Mouse (Mus musculus) right cerebral cortex, postnatal 10 days (tissue): ENCODE data around the gene Gm10961.

Source experiments
- DNase-seq, 2 experiments: peaks; one replicate each; pipeline ENCODE4 v3.0.0; 2021; ENCODE audit warnings: low spot score in 2 of 2

Gene Gm10961

GRCm38 (mm10) chr3:107630682-107631522 is at the start of gene Gm10961:
Gene Gm10961 (plus strand): TSS chr3:107631322.
- peak; percentile 64 to 68 for DNase-seq

GRCm38 (mm10) chr3:107582130-107582874 is 48.8 kb upstream of the Gm10961 start:
- no peak for DNase-seq

GRCm38 (mm10) chr3:107582875-107583767 is 48.0 kb upstream of the Gm10961 start:
- DNase-seq: no peak

- no peak for DNase-seq
Observed at GRCm38 (mm10) chr3:107583893-107584292, 47.2 kb upstream of the Gm10961 start.

GRCm38 (mm10) chr3:107586504-107586903 is 44.6 kb upstream of the Gm10961 start:
- no peak for DNase-seq

GRCm38 (mm10) chr3:107591612-107592011 is 39.5 kb upstream of the Gm10961 start:
- DNase-seq: no peak

- DNase-seq: no peak
Observed at GRCm38 (mm10) chr3:107593632-107594031, 37.5 kb upstream of the Gm10961 start.

GRCm38 (mm10) chr3:107594662-107595263 is 36.4 kb upstream of the Gm10961 start, which contains the start of gene Alx3:
Gene Alx3 (plus strand): TSS chr3:107595031.
- DNase-seq: no peak

GRCm38 (mm10) chr3:107595264-107595937 is 35.7 kb upstream of the Gm10961 start:
- no peak for DNase-seq

GRCm38 (mm10) chr3:107595938-107596461 is 35.1 kb upstream of the Gm10961 start:
- DNase-seq: no peak

GRCm38 (mm10) chr3:107596559-107596958 is 34.6 kb upstream of the Gm10961 start:
- DNase-seq: no peak

GRCm38 (mm10) chr3:107597134-107597533 is 34.0 kb upstream of the Gm10961 start:
- no peak for DNase-seq

GRCm38 (mm10) chr3:107597586-107598389 is 33.3 kb upstream of the Gm10961 start:
- no peak for DNase-seq

GRCm38 (mm10) chr3:107600127-107600526 is 31.0 kb upstream of the Gm10961 start:
- DNase-seq: no peak

- peak in 1 of 2 experiments; percentile 61 for DNase-seq
Observed at GRCm38 (mm10) chr3:107605304-107605703, 25.8 kb upstream of the Gm10961 start.

GRCm38 (mm10) chr3:107607221-107607620 is 23.9 kb upstream of the Gm10961 start:
- DNase-seq: no peak

GRCm38 (mm10) chr3:107608808-107609207 is 22.3 kb upstream of the Gm10961 start:
- DNase-seq: no peak

- no peak for DNase-seq
Observed at GRCm38 (mm10) chr3:107609376-107609775, 21.7 kb upstream of the Gm10961 start.

GRCm38 (mm10) chr3:107611394-107611793 is 19.7 kb upstream of the Gm10961 start:
- DNase-seq: no peak
